Mouse (Mus musculus): ENCODE measurements around the gene Tmbim1. TPM values are rescaled to one million over a fixed set of nuclear protein-coding genes. Genes with fewer than 3 reads are reported as not detected.

Gene Tmbim1
- polyA plus RNA-seq, 1 experiment, result 69.2 TPM

- TF ChIP-seq POLR2A (IDR thresholded peaks at IDR 0.05; ENCODE audit: control insufficient read depth, extremely low read depth, insufficient read depth, low read length, poor library complexity) (no peak), CTCF (IDR thresholded peaks at IDR 0.05; ENCODE audit: borderline replicate concordance, control insufficient read depth, extremely low read depth, insufficient read depth, low read length, poor library complexity) (no peak)
- Histone ChIP-seq H3K4me1 (replicated peaks; ENCODE audit: control insufficient read depth, insufficient read depth, low read length) (peaks cover 9% of the 10 kb centered on the region), H3K27me3 (ENCODE audit: control insufficient read depth, insufficient read depth, low read length) (no peaks in the 10 kb centered on the region), H3K27ac (ENCODE audit: control insufficient read depth, insufficient read depth, low read length) (no peak overlapping the region), H3K36me3 (ENCODE audit: control insufficient read depth, insufficient read depth, low read length) (no peaks in the 10 kb centered on the region), H3K4me3 (ENCODE audit: control insufficient read depth, insufficient read depth, low read length) (peak overlapping the region; percentile 59)
- DNase-seq, result no peak
- WGBS, result 7% methylated on average over 23 of the region's 23 CpGs
Observed at GRCm38 (mm10) chr1:74285212-74286010, 20.0 kb downstream of the Tmbim1 start.

DNA sequence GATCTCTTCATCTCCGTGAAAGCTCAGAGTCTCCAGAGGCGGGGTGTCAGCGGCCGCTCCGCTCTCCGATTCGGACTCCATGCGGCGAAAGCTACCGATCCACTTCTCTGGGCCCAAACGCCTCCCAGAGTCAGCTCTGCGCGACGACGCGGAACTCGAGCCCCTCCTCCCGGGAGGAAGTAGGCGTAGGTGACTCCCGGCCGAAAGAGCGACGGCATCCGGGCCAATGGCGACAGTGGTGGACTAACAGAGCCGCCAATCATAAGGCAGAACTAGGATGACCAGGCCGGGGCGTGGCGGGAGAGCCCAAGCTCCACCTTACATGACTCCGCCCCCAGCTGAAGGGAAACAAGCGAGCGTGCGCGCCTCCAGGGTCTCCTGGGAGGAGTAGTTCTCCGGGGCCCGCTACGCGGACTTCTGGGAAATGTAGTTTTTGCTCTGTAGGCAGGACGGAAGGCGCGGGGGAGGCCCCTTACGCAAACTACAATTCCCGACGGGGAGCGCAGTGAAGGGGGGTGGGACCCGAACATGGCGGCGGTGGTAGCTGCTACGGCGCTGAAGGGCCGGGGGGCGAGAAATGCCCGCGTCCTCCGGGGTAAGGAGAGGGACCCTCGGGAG lies 20.8 kb downstream of the Tmbim1 start, which contains the start of the genes Aamp and Pnkd:
TSS of gene Aamp (minus strand) at position 196 of the 618 bp plus-strand sequence.
TSS of gene Pnkd (plus strand) at position 388 of the 618 bp plus-strand sequence.
- TF ChIP-seq CTCF (IDR thresholded peaks at IDR 0.05; ENCODE audit: borderline replicate concordance, control insufficient read depth, extremely low read depth, insufficient read depth, low read length, poor library complexity) (peak; percentile 69; the same call in 1 of the 2 replicates), POLR2A (IDR thresholded peaks at IDR 0.05; ENCODE audit: control insufficient read depth, extremely low read depth, insufficient read depth, low read length, poor library complexity) (peak; percentile 41; the same call in 1 of the 2 replicates)
- WGBS, result under 1% methylated on average over 56 of the region's 56 CpGs
- Histone ChIP-seq H3K27ac (ENCODE audit: control insufficient read depth, insufficient read depth, low read length) (no peak within 1 kb of the TSS), H3K4me3 (ENCODE audit: control insufficient read depth, insufficient read depth, low read length) (peak within 1 kb of the TSS; percentile 59), H3K4me1 (replicated peaks; ENCODE audit: control insufficient read depth, insufficient read depth, low read length) (peaks cover 9% of the 10 kb centered on the region), H3K36me3 (ENCODE audit: control insufficient read depth, insufficient read depth, low read length) (no peaks in the 10 kb centered on the region), H3K27me3 (ENCODE audit: control insufficient read depth, insufficient read depth, low read length) (no peaks in the 10 kb centered on the region)
- DNase-seq, result peak; percentile 100

- H3K4me1 ChIP-seq (replicated peaks; ENCODE audit: control insufficient read depth, insufficient read depth, low read length), result peaks cover 9% of the 10 kb centered on the region
- H3K27me3 ChIP-seq (ENCODE audit: control insufficient read depth, insufficient read depth, low read length), result no peaks in the 10 kb centered on the region
- H3K27ac ChIP-seq (ENCODE audit: control insufficient read depth, insufficient read depth, low read length), result no peak overlapping the region
- H3K36me3 ChIP-seq (ENCODE audit: control insufficient read depth, insufficient read depth, low read length), result no peaks in the 10 kb centered on the region
- peak; percentile 68 for DNase-seq
- H3K4me3 ChIP-seq (ENCODE audit: control insufficient read depth, insufficient read depth, low read length), result peak overlapping the region; percentile 59
- WGBS, result 8% methylated on average over 15 of the region's 15 CpGs
- TF ChIP-seq POLR2A (IDR thresholded peaks at IDR 0.05; ENCODE audit: control insufficient read depth, extremely low read depth, insufficient read depth, low read length, poor library complexity) (no peak), CTCF (IDR thresholded peaks at IDR 0.05; ENCODE audit: borderline replicate concordance, control insufficient read depth, extremely low read depth, insufficient read depth, low read length, poor library complexity) (no peak)
Observed at GRCm38 (mm10) chr1:74283686-74284463, 21.5 kb downstream of the Tmbim1 start.

DNA sequence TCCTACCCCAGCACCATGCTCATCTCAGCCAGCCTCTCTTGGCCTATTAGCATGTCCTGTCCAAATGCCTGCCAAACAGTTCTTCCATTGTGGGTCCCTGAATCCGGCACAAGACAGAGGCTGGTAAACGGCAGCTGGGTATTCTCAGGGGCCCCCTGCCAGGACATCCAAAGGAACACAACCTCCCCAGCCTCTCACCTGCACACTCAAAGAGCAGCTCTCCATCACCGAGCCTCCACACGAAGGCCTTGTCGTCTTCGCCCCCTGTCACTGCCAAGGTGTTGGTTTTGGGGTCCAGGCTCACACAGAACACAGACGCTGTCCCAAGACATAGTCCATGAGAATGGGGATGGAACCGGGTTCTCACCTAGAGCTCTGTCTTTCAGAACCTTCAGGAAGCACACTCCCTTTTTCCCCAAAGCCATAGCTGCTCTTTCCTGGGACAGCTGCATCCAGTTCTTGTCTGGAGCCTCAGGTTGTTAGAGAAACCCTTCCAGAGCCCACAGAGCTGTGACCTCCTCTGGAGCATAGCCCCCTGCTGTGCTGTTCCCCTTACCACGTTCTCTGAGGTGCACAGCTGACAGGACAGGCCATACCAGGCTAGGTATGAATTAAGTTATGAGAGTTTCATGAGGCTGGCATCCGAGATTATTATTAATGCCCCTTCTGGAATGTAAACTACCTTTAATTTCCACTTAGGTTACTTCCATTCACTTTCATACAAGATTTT lies 22.4 kb downstream of the Tmbim1 start:
- no peak overlapping the region for H3K27ac ChIP-seq (ENCODE audit: control insufficient read depth, insufficient read depth, low read length)
- DNase-seq, result no peak
- no peaks in the 10 kb centered on the region for H3K36me3 ChIP-seq (ENCODE audit: control insufficient read depth, insufficient read depth, low read length)
- H3K4me1 ChIP-seq (replicated peaks; ENCODE audit: control insufficient read depth, insufficient read depth, low read length), result peaks cover 9% of the 10 kb centered on the region
- no peaks in the 10 kb centered on the region for H3K27me3 ChIP-seq (ENCODE audit: control insufficient read depth, insufficient read depth, low read length)
- WGBS, result 97% methylated on average over 10 of the region's 10 CpGs
- TF ChIP-seq CTCF (IDR thresholded peaks at IDR 0.05; ENCODE audit: borderline replicate concordance, control insufficient read depth, extremely low read depth, insufficient read depth, low read length, poor library complexity) (no peak), POLR2A (IDR thresholded peaks at IDR 0.05; ENCODE audit: control insufficient read depth, extremely low read depth, insufficient read depth, low read length, poor library complexity) (no peak)
- no peak overlapping the region for H3K4me3 ChIP-seq (ENCODE audit: control insufficient read depth, insufficient read depth, low read length)

- Histone ChIP-seq H3K27ac (ENCODE audit: control insufficient read depth, insufficient read depth, low read length) (no peak overlapping the region), H3K4me3 (ENCODE audit: control insufficient read depth, insufficient read depth, low read length) (no peak overlapping the region), H3K36me3 (ENCODE audit: control insufficient read depth, insufficient read depth, low read length) (no peaks in the 10 kb centered on the region), H3K27me3 (ENCODE audit: control insufficient read depth, insufficient read depth, low read length) (no peaks in the 10 kb centered on the region), H3K4me1 (replicated peaks; ENCODE audit: control insufficient read depth, insufficient read depth, low read length) (peaks cover 9% of the 10 kb centered on the region)
- DNase-seq, result no peak
- TF ChIP-seq CTCF (IDR thresholded peaks at IDR 0.05; ENCODE audit: borderline replicate concordance, control insufficient read depth, extremely low read depth, insufficient read depth, low read length, poor library complexity) (no peak), POLR2A (IDR thresholded peaks at IDR 0.05; ENCODE audit: control insufficient read depth, extremely low read depth, insufficient read depth, low read length, poor library complexity) (no peak)
- 96% methylated on average over 8 of the region's 8 CpGs for WGBS
Observed at GRCm38 (mm10) chr1:74281886-74282285, 23.5 kb downstream of the Tmbim1 start.

Data from thymus, adult 2 months (tissue).